Mouse (Mus musculus) G1E (cell line): ENCODE results near the gene Slfn14. TPM values are rescaled to one million over a fixed set of nuclear protein-coding genes. Genes with fewer than 3 reads are reported as not detected.

Experiments used
- ATAC-seq: 2 replicates; pipeline ENCODE4 v1.8.0; 2016; ENCODE audit warnings: mild to moderate bottlenecking; ENCODE audit not compliant: insufficient number of reproducible peaks, poor library complexity, low FRiP score, severe bottlenecking; ENCODE audit errors: extremely low read depth
- DNase-seq: peaks from one replicate; pipeline ENCODE4 v3.0.0; 2012; ENCODE audit warnings: low spot score
- H3K27me3 ChIP-seq: 2 replicates; pipeline ENCODE4 v1.6.1; 2012; ENCODE audit warnings: mild to moderate bottlenecking, low read length, inconsistent platforms; ENCODE audit not compliant: insufficient read depth
- H3K36me3 ChIP-seq: replicated peaks from 2 replicates; pipeline ENCODE3; 2012; ENCODE audit warnings: mild to moderate bottlenecking, inconsistent platforms
- H3K4me1 ChIP-seq: 2 replicates; pipeline ENCODE4 v1.6.1; 2012; ENCODE audit warnings: low read depth, low read length, inconsistent platforms, mixed read lengths; ENCODE audit not compliant: insufficient read depth
- H3K4me3 ChIP-seq: 2 replicates; pipeline ENCODE4 v1.5.1; 2012; ENCODE audit warnings: low read depth, mild to moderate bottlenecking, inconsistent platforms, low read length, moderate library complexity, mixed read lengths
- H3K9me3 ChIP-seq: replicated peaks from 2 replicates; pipeline ENCODE4 v1.6.1; 2012; ENCODE audit warnings: inconsistent platforms
- CTCF ChIP-seq: IDR thresholded peaks from 2 replicates; pipeline ENCODE4 v1.5.1; 2012; ENCODE audit warnings: low read depth, low read length, inconsistent platforms, mixed read lengths
- GATA1 ChIP-seq: IDR thresholded peaks from 2 replicates; pipeline ENCODE4 v1.6.1; 2012; ENCODE audit warnings: borderline replicate concordance, low read length, inconsistent platforms, mixed read lengths
- GATA2 ChIP-seq: IDR thresholded peaks from 2 replicates; pipeline ENCODE4 v1.6.1; 2012; ENCODE audit warnings: low read depth, low read length, inconsistent platforms, borderline replicate concordance
- POLR2AphosphoS5 ChIP-seq: IDR thresholded peaks from 2 replicates; pipeline ENCODE4 v1.6.1; 2012; ENCODE audit warnings: low read depth, low read length, inconsistent platforms; ENCODE audit not compliant: insufficient replicate concordance
- TAL1 ChIP-seq: conservative IDR thresholded peaks from 2 replicates; pipeline ENCODE4 v1.6.1; 2012; ENCODE audit warnings: low read depth, low read length, inconsistent platforms, mixed read lengths
- polyA plus RNA-seq: library from polyadenylated mRNA; stranded (reverse); fragments of >175 nt; gene quantifications from 2 replicates; pipeline ENCODE4 v1.2.3, GENCODE M21; 2012
- total RNA-seq, 2 experiments: library from RNA; stranded (forward) in 1 of 2; stranded (reverse) in 1 of 2; fragments of 200-1000 nt in 1 of 2; fragments of >200 nt in 1 of 2; fragmentation: Nextera tagmentation in 1 of 2; gene quantifications; 2 replicates each; pipeline ENCODE4 v1.2.3; 2014 to 2017

The Slfn14 gene
- total and polyA plus RNA-seq, 3 experiments = 0.17 to 25.5 (median 1.8) TPM

DNA sequence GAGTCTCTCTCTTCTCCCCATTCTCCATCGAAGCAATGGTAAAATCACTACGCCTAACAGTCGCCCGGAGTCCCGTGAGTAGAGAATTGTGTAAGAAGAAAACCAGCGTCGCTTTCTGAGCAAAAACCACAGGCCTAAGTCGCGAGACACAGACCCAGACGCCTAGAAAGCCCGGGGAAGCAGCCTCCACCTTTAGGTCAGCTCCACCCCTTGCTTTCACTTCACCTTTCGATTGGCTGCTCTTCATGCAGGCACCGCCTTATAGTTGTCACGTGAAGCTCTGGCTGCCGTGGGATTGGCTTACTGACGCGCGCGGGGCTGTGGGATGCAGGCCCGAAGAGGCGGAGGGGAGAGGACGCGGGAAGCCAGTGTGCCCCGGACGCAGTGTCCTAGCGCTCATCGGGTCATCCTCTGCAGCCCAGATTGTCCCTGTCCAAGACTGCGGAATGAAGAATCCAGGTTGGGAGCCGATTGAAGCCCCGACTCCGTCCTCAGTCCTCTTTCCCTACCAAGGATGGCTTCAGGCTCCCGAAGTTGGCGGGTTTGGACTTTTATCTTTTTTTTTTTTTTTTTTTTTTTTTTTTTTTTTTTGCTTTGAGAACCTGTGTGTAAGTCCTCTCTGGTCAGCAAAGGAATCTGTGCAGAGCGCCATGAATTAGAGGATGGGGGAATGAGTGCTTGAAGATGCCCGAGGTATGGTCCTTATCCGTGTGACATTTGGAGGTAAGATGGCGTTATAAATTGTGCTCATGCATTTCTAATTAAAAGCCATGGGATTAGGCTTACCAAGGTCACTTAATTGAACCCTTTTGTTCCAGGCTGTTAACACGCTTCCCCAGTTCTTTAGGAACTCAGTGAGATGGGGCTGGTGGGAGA is 5.1 kb upstream of the Slfn14 start:
- ATAC-seq (peak; percentile 94), DNase-seq (peak; percentile 87)
- no peaks in the 10 kb centered on the region for H3K9me3 ChIP-seq
- H3K4me1 ChIP-seq = peaks cover 60% of the 10 kb centered on the region
- peaks cover 33% of the 10 kb centered on the region for H3K36me3 ChIP-seq
- peak overlapping the region; percentile 75 for H3K4me3 ChIP-seq
- TF ChIP-seq GATA2 (no peak), GATA1 (no peak), CTCF (no peak), TAL1 (no peak), POLR2AphosphoS5 (no peak)
- no peaks in the 10 kb centered on the region for H3K27me3 ChIP-seq

DNA sequence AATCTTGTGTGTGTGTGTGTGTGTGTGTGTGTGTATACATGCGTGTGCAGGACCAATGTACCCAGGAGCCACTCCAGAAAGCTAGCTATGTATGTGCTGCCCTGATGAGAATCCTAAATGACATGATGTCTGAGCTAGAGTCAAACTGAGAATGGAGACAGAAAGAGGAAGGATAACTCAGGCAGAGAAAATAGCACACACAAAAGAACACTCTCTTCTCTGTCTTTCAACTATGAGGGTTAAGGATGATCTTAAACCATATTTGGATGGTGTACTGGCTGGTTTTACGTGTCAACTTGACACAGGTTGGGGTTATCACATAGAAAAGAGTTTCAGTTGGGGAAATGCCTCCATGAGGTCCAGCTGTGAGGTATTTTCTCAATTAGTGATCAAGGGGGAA is 3.1 kb upstream of the Slfn14 start:
- no peaks in the 10 kb centered on the region for H3K27me3 ChIP-seq
- peaks cover 64% of the 10 kb centered on the region for H3K4me1 ChIP-seq
- no peaks in the 10 kb centered on the region for H3K9me3 ChIP-seq
- ATAC-seq = no peak
- H3K36me3 ChIP-seq = peaks cover 14% of the 10 kb centered on the region
- H3K4me3 ChIP-seq = no peak overlapping the region
- TF ChIP-seq GATA2 (no peak), TAL1 (no peak), GATA1 (no peak), CTCF (no peak), POLR2AphosphoS5 (no peak)
- DNase-seq = no peak

DNA sequence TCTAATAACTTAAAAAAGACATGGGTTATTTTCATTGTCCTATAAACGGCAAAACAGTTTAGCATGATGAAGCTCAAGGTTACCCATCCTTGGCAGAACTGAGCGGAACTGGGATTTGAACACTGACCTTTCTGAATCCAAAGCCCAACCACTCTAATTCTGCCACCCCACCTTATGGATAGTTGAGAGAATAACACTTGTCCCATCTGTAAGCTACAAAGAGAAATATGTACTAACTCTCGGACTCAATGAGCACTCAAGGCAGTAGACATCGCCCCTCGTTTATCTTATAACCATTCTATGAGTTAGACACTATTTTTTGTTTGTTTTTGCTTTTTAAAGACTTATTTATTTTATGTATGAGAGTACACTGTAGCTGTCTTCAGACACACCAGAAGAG is 2.5 kb upstream of the Slfn14 start:
- H3K4me1 ChIP-seq = peaks cover 66% of the 10 kb centered on the region

DNA sequence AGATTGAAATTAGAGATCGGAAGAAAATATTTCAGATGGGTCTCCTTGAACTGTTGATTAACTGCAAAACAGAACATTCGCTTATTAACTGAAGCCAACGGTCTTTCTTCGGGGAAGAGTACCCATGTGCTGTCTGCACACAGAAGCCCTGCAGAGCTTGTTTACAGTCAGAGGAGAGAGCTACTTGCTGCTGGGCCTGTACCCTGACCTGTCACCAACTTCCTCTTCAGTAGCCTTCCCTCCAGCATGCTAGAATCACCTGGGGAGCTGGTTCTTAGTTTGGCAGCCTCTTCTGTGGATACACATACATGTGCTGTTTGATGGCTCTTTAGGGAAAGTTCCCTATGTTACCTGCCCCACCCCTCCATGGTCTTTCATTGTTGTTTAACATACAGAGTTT is 899 bp downstream of the Slfn14 start:
- TF ChIP-seq CTCF = no peak
- no peak for TF ChIP-seq GATA2
- TF ChIP-seq TAL1 = no peak
- peaks cover 8% of the 10 kb centered on the region for H3K36me3 ChIP-seq
- peaks cover 74% of the 10 kb centered on the region for H3K4me1 ChIP-seq
- peak; percentile 31; the same call in 1 of the 2 replicates for ATAC-seq
- H3K27me3 ChIP-seq = no peaks in the 10 kb centered on the region
- H3K4me3 ChIP-seq = peak overlapping the region; percentile 55; the same call in 1 of the 2 replicates
- H3K9me3 ChIP-seq = no peaks in the 10 kb centered on the region
- DNase-seq = peak; percentile 15

More for the DNA sequence above, 2.5 kb upstream of the Slfn14 start:
- DNase-seq (no peak), ATAC-seq (no peak)
- H3K9me3 ChIP-seq = no peaks in the 10 kb centered on the region
- peaks cover 9% of the 10 kb centered on the region for H3K36me3 ChIP-seq
- TF ChIP-seq GATA1 (no peak), TAL1 (no peak), GATA2 (no peak), POLR2AphosphoS5 (no peak), CTCF (no peak)
- no peaks in the 10 kb centered on the region for H3K27me3 ChIP-seq
- no peak overlapping the region for H3K4me3 ChIP-seq

DNA sequence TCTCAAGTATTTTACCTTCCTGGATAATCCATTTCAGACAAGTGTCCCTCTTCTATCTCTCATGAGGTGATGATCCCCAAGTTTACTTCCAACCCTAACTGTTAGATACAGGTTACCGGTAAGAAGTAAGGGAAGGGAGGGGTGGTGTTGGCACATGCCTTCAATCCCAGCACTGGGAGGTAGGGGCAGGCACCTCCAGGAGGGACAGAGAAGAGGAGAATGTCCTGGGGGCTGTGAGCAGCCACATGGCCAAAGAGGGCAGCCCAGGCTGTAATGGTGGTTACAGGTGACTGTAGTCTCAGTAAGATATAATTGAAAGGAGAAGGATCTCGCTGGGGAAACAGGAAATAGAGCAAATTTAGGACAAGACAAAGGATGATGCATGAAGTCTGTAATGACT is 4.4 kb downstream of the Slfn14 start:
- Histone ChIP-seq H3K4me3 (no peak overlapping the region), H3K27me3 (no peaks in the 10 kb centered on the region), H3K36me3 (peaks cover 15% of the 10 kb centered on the region), H3K4me1 (peaks cover 47% of the 10 kb centered on the region), H3K9me3 (no peaks in the 10 kb centered on the region)
- DNase-seq (no peak), ATAC-seq (no peak)
- TF ChIP-seq GATA2 (no peak), POLR2AphosphoS5 (no peak), TAL1 (no peak), GATA1 (no peak), CTCF (no peak)

DNA sequence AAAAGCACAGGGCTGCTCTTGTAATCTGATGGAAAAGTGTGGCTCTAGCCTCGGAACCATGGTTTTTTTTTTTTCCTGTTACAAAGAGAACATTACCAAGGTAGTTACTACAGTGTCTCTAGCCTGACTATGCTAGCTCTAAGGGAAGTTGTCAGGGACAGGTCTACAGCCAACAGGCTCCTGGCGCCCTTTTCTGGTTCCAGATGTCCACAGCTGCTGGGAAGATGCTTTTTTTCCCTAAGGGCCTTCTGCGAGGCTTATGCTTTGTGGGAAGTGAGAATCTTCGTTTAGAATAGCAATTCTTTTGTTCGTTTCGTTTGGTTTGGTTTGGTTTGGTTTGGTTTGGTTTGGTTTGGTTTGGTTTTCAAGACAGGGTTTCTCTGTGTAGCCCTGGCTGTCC is 6.8 kb downstream of the Slfn14 start:
- Histone ChIP-seq H3K27me3 (peaks cover 9% of the 10 kb centered on the region), H3K9me3 (no peaks in the 10 kb centered on the region), H3K4me3 (no peak overlapping the region), H3K4me1 (peaks cover 37% of the 10 kb centered on the region), H3K36me3 (peaks cover 20% of the 10 kb centered on the region)
- TF ChIP-seq TAL1 (no peak), GATA2 (no peak), GATA1 (no peak), POLR2AphosphoS5 (no peak), CTCF (no peak)
- DNase-seq (no peak), ATAC-seq (no peak)
